8 mouse cellular contexts compared by ENCODE assay signal in the genomic region with DNA sequence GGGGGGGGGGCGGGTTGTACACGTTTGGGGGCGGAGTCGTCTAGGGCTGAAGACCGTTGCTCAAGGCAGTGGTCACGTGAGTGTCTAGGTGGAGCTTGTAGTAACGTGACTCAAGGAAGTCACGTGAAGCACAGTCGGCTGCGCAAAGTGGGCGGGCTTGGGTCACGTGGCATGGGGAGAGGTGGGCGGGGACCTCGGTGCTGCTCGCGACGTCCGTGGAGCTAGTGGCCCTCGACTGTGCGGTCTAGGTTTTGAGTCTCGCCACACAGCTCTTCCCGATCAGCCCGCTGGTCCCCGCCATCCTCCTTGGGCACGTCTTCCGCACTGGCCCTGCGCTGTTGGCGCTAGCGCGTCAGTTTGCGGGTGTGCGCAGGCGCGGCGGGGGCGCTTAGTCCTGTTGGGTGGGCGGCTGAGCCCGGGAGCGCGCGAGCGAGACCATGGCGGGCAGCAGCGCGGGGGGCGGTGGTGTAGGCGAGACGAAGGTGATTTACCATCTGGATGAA. TPM values are rescaled to one million over a fixed set of nuclear protein-coding genes. Genes with fewer than 3 reads are reported as not detected.
DNase-seq lines count a peak whose midpoint lies in the region; ATAC-seq lines count a peak whose summit lies in the region.

A gene (plus strand): TSS at position 200 of the 503 bp plus-strand sequence.

- peak within 1 kb of the TSS; percentile 99 for H3K4me3 ChIP-seq in hindbrain, embryonic 10.5 days

- peak; percentile 95 for DNase-seq in Muller cell, postnatal 12 days (ENCODE audit: inconsistent ontology term)
- DNase-seq in cerebellum, adult 9-10 months = peak; percentile 92
- peak; percentile 95 for DNase-seq in hindbrain, embryonic 10.5 days (ENCODE audit: low spot score)
- peak; percentile 76 to 81 for DNase-seq in layer of hippocampus, postnatal 25 days (ENCODE audit: extremely low spot score in 1 of 2, low spot score in 1 of 2)
- peak; percentile 95 for DNase-seq in lung, postnatal 25 days (ENCODE audit: low spot score)
- DNase-seq in retina, embryonic 14.5 days (ENCODE audit: low spot score) = peak; percentile 92
- peak; percentile 93 for DNase-seq in thymus, postnatal 4 days

- no peaks in the 10 kb centered on the region for H3K27me3 ChIP-seq in hindbrain, embryonic 10.5 days (ENCODE audit: insufficient read depth, poor library complexity, severe bottlenecking)

- H3K9me3 ChIP-seq in hindbrain, embryonic 10.5 days = no peaks in the 10 kb centered on the region

- ATAC-seq in frontal cortex, adult (ENCODE audit: low TSS enrichment) = peak; percentile 45

- H3K36me3 ChIP-seq in hindbrain, embryonic 10.5 days = peaks cover 52% of the 10 kb centered on the region

- peaks cover 59% of the 10 kb centered on the region for H3K4me1 ChIP-seq in hindbrain, embryonic 10.5 days (replicated peaks)

- peak within 1 kb of the TSS; percentile 95 for H3K27ac ChIP-seq in hindbrain, embryonic 10.5 days

- WGBS in hindbrain, embryonic 10.5 days = under 1% methylated on average over 48 of the region's 48 CpGs

RNA-seq across cellular contexts. Expression of the gene that starts here (rescaled TPM):
- 50.3 and 51.8 TPM in 2 replicates for polyA plus RNA-seq in hindbrain, embryonic 10.5 days (2016; fragmentation: Nextera tagmentation; extraction: Ambion mirVana)
- 10 to 100 TPM; 31.2 to 37.8 TPM for total RNA-seq in layer of hippocampus, postnatal 25 days (2021)

Comparison
In these comparisons a context has a peak if more than half of its experiments do, and no peak if none do; other contexts are left out.
1. Peak in every context shown above with its lines: DNase-seq, ATAC-seq, H3K4me3 ChIP-seq and H3K27ac ChIP-seq.